Mouse (Mus musculus) left cerebral cortex, adult 8-10 months (tissue): ENCODE data around the gene Zfp503. TPM values are rescaled to one million over a fixed set of nuclear protein-coding genes. Genes with fewer than 3 reads are reported as not detected.

Source experiments
- DNase-seq, 2 experiments: peaks; one replicate each; pipeline ENCODE4 v3.0.0; 2022; ENCODE audit warnings: low spot score in 2 of 2
- microRNA-seq, 2 experiments: library from miRNA; unstranded; fragments of <30 nt; microRNA quantifications; one replicate each; pipeline ENCODE4 v1.2.0; 2022
- total RNA-seq, 4 experiments: library from RNA; stranded (reverse); gene quantifications; 2 replicates each; pipeline ENCODE4 v1.2.4; 2022

Gene Zfp503
- total RNA-seq, 4 experiments from 2014 or later = 3.7 to 6.1 (median 5.1) TPM

DNA sequence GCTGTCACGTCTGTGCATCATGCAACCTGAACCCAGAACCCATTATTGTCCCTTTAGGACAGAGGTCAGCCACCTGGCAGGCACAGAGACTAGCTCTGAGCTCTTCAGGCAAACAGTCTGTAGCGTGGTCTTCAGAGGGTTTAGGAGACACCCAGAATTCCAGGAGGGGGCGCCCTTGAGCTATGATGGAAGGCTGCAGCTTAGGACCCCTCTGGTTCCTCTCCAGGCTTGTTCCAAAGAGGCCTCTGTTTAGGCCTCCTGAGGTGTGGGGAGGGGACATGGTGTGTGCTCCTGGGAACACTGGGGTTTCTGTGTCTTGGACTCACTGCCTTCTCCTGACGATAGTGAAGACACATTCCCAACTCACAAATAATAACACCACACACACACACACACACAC lies 20.4 kb downstream of the Zfp503 start:
- peak in 1 of 2 experiments; percentile 27 for DNase-seq

- DNase-seq = no peak
These were observed 21.9 kb downstream of the Zfp503 start for GRCm38 (mm10) chr14:21967375-21968010.

- DNase-seq = no peak
These were observed 23.1 kb downstream of the Zfp503 start for GRCm38 (mm10) chr14:21966276-21966675.

GRCm38 (mm10) chr14:21962381-21963050 lies 26.9 kb downstream of the Zfp503 start:
- no peak for DNase-seq

GRCm38 (mm10) chr14:21959243-21959642 lies 30.2 kb downstream of the Zfp503 start:
- DNase-seq = no peak

- DNase-seq = no peak
These were observed 30.8 kb downstream of the Zfp503 start for GRCm38 (mm10) chr14:21958643-21959042.

GRCm38 (mm10) chr14:21952541-21952940 lies 36.9 kb downstream of the Zfp503 start:
- DNase-seq = no peak

DNA sequence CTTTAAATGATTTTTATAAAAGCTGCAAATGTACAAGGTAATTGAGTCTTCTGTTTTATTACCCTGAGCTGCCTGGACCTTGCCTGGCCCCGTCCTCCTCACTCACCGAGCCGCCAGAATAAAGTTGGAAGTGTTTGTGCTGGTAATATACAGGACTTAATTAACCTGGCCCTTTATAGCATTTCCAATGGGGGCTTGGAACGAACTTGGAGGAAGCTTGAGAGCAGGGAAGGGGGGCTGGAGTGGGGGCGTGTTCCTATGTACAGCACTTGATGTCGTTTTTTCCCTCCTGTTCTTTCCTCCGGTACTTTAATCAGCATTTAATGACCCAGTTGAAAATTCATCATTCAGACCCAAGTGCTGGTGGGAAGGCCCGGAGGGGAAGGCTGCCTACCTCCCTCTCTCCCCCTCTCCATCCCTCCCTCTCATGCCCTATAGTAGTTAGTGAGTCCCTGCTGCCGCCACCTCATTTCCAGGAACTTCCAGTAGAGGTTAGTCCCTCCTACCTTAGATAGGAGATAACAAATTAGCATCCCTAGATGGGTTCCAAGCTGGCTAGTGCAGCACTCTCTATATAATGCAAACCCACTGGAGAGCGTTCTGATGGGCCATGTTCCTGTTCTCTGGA lies 37.4 kb downstream of the Zfp503 start:
- no peak for DNase-seq

GRCm38 (mm10) chr14:21944946-21945345 lies 44.5 kb downstream of the Zfp503 start:
- DNase-seq = no peak

DNA sequence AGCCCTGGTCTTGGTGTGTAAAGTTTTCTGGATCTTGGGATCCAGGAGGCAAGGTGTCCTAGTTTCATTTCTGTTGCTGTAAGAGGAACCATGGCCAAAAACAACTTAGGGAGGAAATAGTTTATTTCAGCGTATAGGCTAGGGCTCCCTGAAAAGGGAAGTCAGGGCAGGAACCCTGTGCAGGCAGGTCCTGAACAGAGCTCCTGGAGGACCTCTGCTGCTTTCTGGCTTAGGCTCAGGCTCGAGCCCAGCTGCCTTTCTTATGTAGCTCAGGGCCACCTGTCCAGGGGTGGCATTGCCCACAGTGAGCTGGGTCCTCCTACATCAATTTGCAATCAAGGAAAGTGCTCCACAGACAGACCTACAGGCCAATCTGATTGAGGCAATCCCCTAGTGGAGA lies 47.8 kb downstream of the Zfp503 start:
- DNase-seq = no peak

DNA sequence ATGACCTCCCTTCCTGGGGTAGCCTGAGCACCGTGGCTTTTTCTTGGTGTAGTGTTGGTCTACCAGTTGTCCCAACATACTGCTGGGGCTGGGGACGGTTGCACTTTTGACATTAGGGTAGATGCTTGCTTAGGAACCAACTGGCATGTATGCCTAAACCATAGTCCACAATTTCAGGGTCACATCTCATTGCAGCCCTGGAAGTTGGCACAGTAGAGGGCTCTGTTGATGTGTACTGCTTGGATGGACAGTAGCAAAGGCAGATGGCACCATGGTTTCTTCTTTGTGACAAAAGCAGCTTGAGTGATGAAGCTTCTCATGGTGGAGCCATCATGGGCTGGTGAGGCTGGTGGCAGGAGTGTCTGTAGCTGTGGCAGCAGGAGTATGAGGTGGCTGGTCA lies 52.3 kb downstream of the Zfp503 start:
- no peak for DNase-seq

GRCm38 (mm10) chr14:21936102-21936630 lies 53.2 kb downstream of the Zfp503 start:
- no peak for DNase-seq

Small RNA genes within 50 kb of the gene (microRNA-seq; reads per million reads assigned to microRNA genes)
- gene Gm27532 = 0 reads per million in 2 experiments

Other genes starting within 250 kb of the Zfp503 start
- gene Samd8, start 239.1 kb downstream of the Zfp503 start, total RNA-seq = 10 to 100 TPM; 73.0 to 85.3 (median 75.7) TPM
- under 1 TPM in 1 of 4 experiments, not detected in 3; 0.46 TPM for gene Dusp13, start 238.4 kb downstream of the Zfp503 start, total RNA-seq
- 100 to 1,000 TPM; 242 to 257 (median 249) TPM for gene Vdac2, start 164.4 kb downstream of the Zfp503 start, total RNA-seq
- 10 to 100 TPM; 23.8 to 32.8 (median 30.7) TPM for gene Comtd1, start 140.6 kb downstream of the Zfp503 start, total RNA-seq
- gene Lrmda, start 30.1 kb upstream of the Zfp503 start, total RNA-seq = 1 to 10 TPM; 1.2 to 2.4 (median 1.3) TPM